Mouse (Mus musculus): ENCODE data around the gene Gal3st2.
A peak's percentile ranks its signal among the peaks of the same experiment; 100 is the strongest.
"Not testable (repeated sequence)": the region's sequence is repeated elsewhere in the genome, so short reads cannot be mapped to it uniquely, and the experiment has no call there.

Gal3st2 gene

GRCm38 (mm10) chr1:93861048-93861447, at the start of gene Gal3st2:
Gene Gal3st2 (plus strand): TSS chr1:93861306.
- DNase-seq (ENCODE audit: low spot score in 2 of 2), result not testable (repeated sequence)

- no peak for DNase-seq (ENCODE audit: low spot score in 2 of 2)
Observed at GRCm38 (mm10) chr1:93811495-93812039, 49.5 kb upstream of the Gal3st2 start.

GRCm38 (mm10) chr1:93817823-93818532, 43.1 kb upstream of the Gal3st2 start:
- DNase-seq (ENCODE audit: low spot score in 2 of 2), result no peak

- no peak for DNase-seq (ENCODE audit: low spot score in 2 of 2)
Observed at GRCm38 (mm10) chr1:93818722-93819121, 42.4 kb upstream of the Gal3st2 start.

- DNase-seq (ENCODE audit: low spot score in 2 of 2), result no peak
Observed at GRCm38 (mm10) chr1:93823796-93824495, 37.2 kb upstream of the Gal3st2 start.

GRCm38 (mm10) chr1:93824609-93825008, 36.5 kb upstream of the Gal3st2 start, which contains the start of gene D2hgdh:
Gene D2hgdh (plus strand): TSS chr1:93824909.
- no peak for DNase-seq (ENCODE audit: low spot score in 2 of 2)

GRCm38 (mm10) chr1:93825105-93825674, 35.9 kb upstream of the Gal3st2 start:
- DNase-seq (ENCODE audit: low spot score in 2 of 2), result peak; percentile 94

- DNase-seq (ENCODE audit: low spot score in 2 of 2), result no peak
Observed at GRCm38 (mm10) chr1:93825771-93826539, 35.2 kb upstream of the Gal3st2 start.

- DNase-seq (ENCODE audit: low spot score in 2 of 2), result no peak
Observed at GRCm38 (mm10) chr1:93826540-93826835, 34.6 kb upstream of the Gal3st2 start.

- DNase-seq (ENCODE audit: low spot score in 2 of 2), result not testable (repeated sequence)
Observed at GRCm38 (mm10) chr1:93832754-93833360, 28.2 kb upstream of the Gal3st2 start.

- no peak for DNase-seq (ENCODE audit: low spot score in 2 of 2)
Observed at GRCm38 (mm10) chr1:93834671-93835150, 26.4 kb upstream of the Gal3st2 start.

GRCm38 (mm10) chr1:93835211-93835610, 25.9 kb upstream of the Gal3st2 start:
- DNase-seq (ENCODE audit: low spot score in 2 of 2), result no peak

GRCm38 (mm10) chr1:93835876-93836531, 25.1 kb upstream of the Gal3st2 start:
- DNase-seq (ENCODE audit: low spot score in 2 of 2), result no peak

- DNase-seq (ENCODE audit: low spot score in 2 of 2), result no peak
Observed at GRCm38 (mm10) chr1:93836532-93836913, 24.6 kb upstream of the Gal3st2 start.

GRCm38 (mm10) chr1:93837335-93837734, 23.8 kb upstream of the Gal3st2 start:
- DNase-seq (ENCODE audit: low spot score in 2 of 2), result no peak

- DNase-seq (ENCODE audit: low spot score in 2 of 2), result not testable (repeated sequence)
Observed at GRCm38 (mm10) chr1:93838569-93838968, 22.5 kb upstream of the Gal3st2 start.

GRCm38 (mm10) chr1:93845766-93846366, 15.2 kb upstream of the Gal3st2 start:
- not testable (repeated sequence) for DNase-seq (ENCODE audit: low spot score in 2 of 2)

- not testable (repeated sequence) for DNase-seq (ENCODE audit: low spot score in 2 of 2)
Observed at GRCm38 (mm10) chr1:93855790-93856189, 5.3 kb upstream of the Gal3st2 start.

- DNase-seq (ENCODE audit: low spot score in 2 of 2), result no peak
Observed at GRCm38 (mm10) chr1:93857370-93857769, 3.7 kb upstream of the Gal3st2 start.

GRCm38 (mm10) chr1:93857991-93858390, 3.1 kb upstream of the Gal3st2 start:
- DNase-seq (ENCODE audit: low spot score in 2 of 2), result no peak

Data from urinary bladder, postnatal 36 days (tissue).